Comparison of ENCODE assay signal across 15 mouse cellular contexts in the genomic region with DNA sequence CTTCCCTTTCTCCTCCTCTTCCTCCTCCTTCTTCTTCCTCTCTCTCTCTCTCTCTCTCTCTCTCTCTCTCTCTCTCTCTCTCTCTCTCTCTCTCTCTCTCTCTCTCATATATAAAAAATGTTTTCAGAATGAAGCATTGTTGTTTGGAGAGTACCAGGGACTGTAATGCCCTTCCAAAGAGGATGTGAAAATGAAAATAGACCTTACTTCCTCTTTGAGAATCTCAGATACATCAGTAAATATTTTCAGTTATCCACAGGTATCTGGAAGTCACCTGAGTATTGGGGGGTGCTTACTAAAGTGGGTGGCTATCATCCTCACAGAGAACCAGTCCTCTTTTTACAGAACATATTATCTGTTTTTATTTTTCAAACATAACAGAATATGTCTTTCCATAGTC.
DNase-seq lines count a peak whose midpoint lies in the region; ATAC-seq lines count a peak whose summit lies in the region.
"Had no signal": no experiment of that assay in that cellular context is flagged by ENCODE, and none has a peak within 500 bp of the region (broad histone marks: within the 10 kb centered on the region; RNA-seq: fewer than 3 reads in every experiment).

No protein-coding gene starts in this region.

- peak; percentile 51 for ATAC-seq in granulocyte monocyte progenitor cell, adult 5-6 weeks (replicated peaks; ENCODE audit: poor library complexity, severe bottlenecking)
- 0 out of 2 replicates have a peak, but pooled peaks have one; percentile 42 for ATAC-seq in megakaryocyte progenitor cell, adult 5-6 weeks (replicated peaks; ENCODE audit: poor library complexity)
- ATAC-seq in inflammation-experienced regulatory T-cells, adult 6 months: no peak
- ATAC-seq: forebrain, embryonic 15.5 days; hindbrain, postnatal 0 days had no signal

- peak; percentile 45 to 60 for DNase-seq in B cell, adult 2 months
- DNase-seq in kidney, postnatal 25 days: no peak
- no peak for DNase-seq in lung, postnatal 25 days (ENCODE audit: low spot score)
- DNase-seq: adrenal gland, postnatal 25 days; cerebellum, adult 11 months; cerebellum, adult 8-10 months; cerebellum, postnatal 14 days; gastrocnemius, postnatal 10 days; heart, adult 2 months; heart, postnatal 14 days had no signal

Comparison
In these comparisons a context has a peak if more than half of its experiments do, and no peak if none do; other contexts are left out.
1. DNase-seq: peak in B cell, adult 2 months (2 of 2); none in kidney, postnatal 25 days (0 of 2) and lung, postnatal 25 days (single experiment).